Mouse (Mus musculus): Measurements from ENCODE around the gene Ube2g2.

The Ube2g2 gene

DNA sequence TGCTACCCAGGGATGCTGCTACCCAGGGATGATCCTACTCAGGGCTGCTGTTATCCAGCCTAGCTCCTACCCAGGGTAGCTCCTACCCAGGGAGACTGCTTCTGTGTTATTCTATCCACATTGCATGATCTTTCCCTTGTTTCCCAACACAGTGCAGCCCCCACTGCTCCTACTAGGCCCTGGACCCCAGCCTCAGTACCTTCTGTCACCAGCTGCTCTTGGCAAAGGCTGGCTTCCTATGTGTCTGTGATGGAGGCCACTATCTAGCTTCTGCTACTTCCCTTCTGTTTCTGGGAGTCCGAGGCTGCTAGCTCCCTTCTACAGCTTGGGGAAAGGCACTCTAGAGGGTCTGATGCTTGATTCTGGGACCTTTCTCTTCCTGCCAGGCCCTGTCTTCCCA is 25.4 kb downstream of the Ube2g2 start:
- DNase-seq: no peak

DNA sequence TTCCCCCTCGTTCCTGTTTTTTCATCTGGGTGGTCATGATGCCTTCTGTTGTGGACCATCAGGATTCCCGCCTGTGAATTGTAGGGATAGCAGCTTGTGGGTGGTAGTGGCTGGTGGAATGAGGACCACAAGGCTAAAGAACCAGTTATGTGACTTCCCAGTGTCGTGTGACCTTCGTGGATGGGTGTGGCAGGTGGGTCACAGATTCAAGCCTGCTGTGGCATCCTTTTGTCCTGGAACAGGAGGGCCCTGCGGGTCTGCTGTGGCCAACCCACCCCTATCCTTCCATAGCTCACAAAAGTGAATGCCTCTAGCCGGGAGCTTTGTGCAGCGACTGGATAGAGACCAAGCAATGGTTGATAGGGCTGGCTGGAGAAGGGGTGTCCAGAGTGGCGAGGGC is 25.8 kb downstream of the Ube2g2 start:
- DNase-seq: no peak

- DNase-seq: no peak
Observed at GRCm38 (mm10) chr10:77652046-77652445, 30.0 kb downstream of the Ube2g2 start.

DNA sequence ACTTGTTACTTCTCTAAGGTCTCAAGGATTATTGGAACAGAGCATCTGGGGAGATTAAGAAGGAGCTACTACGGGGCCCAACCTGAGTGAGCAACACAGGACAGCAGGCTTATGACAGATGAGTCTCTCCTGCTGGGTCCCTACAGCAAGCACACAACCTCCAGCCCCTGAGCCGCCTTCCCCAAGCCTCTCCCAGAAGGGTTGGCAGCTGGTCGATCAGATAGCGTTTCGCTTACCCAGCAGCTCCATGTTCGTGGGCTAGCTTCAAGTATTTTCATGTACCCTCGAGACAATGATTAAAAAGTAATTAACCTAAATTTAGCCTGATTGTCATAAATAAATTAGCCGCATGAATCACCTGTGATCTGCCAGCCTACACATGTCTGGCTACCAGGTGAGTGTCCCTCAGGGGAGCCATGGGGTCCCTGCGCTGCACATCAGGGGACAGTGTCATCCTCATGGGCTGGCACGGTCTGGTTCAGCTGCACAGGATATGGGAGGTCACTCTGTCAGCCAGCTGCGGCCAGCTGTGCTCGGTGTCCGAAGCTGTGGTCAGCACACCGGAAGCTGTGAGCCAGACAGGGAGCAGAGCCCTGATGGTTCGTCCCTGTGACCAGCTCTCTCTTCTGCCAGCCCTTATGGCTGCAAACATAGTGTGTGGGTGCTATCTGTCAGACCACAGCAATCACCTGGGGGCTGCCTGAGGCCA is 36.4 kb downstream of the Ube2g2 start:
- peak; percentile 97 for DNase-seq

DNA sequence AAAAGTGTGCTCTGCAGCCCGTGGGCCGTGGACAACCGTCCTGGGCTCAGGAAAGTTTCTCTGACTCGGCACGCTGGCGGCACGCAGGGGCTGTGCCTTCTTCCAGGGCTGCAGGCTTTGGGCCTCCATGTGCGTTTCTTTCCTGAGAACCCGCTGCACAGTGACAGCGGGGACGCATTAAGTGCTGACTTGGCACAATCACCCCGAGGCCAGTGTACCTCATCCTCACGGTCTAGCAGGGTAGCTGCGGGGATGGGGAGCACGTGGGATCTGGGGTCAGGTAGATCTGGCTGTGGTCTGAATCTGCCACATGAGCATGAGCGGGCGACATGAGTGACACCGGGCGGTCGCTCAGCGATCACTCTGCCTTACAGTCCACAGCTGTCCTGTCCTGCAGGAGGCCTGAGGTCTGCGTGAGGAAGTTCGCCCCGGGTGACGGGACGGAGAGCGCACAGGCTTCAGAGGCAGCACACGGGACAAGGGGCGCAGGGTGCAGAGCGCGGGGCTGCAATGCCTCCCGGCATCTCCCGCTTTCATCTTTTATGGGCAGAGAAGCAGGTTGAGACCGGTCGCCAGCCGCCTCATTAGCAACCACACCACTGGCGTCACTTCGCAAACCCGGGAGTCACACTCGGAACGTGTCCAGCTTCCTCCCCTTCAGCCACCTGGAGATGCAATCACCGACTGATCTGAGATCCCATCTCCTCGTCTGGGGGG is 42.0 kb downstream of the Ube2g2 start:
- no peak for DNase-seq

DNA sequence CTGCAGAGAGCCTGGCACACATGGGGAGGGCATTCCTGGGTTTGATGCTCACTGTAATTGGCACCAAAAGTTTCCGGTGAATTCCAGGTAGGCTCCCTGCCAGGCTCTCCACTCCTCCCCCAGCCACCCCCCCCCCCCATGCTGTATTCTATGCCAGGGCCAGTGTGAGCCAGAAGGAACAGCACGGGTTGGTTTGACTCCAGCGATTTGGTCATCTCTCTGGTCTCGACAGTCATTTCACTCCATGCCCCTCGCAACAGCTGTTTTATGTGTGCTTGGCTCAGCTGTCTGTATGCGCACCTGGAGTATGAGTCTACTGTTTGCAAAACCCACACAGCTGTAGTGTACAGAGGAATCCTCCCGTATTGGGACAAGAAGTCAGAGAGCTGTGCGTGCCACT is 44.3 kb downstream of the Ube2g2 start:
- no peak for DNase-seq

DNA sequence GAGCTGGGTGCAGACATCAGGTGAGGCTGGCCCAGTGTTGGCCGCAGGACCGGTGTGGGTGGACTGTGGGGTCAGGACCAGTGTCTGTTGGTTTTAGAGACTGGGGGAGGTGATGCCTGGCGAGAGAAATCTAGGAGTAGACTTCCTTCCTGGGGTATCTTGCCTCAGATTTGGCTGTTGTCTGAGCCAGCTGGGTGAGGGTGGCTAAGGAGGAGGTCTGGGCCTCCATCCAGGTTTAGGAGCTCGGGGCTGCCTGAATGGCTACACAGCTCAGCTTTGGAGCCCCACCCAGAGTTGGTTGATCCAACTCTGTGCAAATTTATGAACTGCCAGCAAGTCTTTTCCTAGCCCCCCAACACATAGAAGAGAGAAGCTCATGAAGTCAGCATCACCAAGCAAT is 45.3 kb downstream of the Ube2g2 start:
- no peak for DNase-seq

DNA sequence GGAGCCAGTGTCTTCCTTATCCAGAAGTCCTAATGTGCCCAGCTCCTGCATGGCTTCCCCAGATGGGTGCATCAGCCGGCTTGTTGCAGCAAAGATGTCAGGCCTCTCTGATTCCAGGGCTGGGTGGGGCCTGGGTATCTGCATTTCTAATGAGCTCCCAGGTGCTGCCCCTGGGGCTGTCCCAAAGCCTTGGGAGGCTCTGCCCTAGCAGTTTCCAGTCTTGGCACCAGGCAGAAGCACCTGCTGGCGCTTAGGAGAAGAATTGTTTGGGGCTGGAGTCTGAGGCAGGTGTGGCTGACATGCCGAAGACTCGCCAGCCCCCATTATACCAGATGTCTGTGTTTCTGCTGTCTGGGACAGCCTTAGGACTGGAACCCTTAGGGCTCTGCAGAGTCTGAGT is 48.6 kb downstream of the Ube2g2 start:
- DNase-seq: no peak

GRCm38 (mm10) chr10:77671519-77671918 is 49.4 kb downstream of the Ube2g2 start:
- DNase-seq: no peak

DNA sequence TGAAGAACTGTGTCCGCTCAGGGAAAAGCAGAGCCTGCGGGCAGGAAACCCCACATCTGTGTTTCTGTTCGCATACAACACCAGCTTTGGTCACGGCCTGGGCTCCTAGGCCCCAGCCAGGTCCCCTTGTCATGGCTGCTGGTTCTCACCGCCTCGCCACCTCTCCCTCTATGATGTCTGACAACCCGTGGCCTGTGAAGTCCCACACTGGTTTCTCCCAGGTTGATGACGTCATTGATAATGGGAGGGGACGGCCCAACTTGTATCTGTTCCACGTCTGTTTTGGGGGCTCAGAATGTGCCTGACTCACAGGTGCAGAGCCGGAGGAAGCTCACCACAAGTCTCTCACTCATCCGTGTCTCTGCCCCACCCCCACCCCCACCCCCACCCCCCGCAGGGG is 51.7 kb downstream of the Ube2g2 start:
- no peak for DNase-seq

DNA sequence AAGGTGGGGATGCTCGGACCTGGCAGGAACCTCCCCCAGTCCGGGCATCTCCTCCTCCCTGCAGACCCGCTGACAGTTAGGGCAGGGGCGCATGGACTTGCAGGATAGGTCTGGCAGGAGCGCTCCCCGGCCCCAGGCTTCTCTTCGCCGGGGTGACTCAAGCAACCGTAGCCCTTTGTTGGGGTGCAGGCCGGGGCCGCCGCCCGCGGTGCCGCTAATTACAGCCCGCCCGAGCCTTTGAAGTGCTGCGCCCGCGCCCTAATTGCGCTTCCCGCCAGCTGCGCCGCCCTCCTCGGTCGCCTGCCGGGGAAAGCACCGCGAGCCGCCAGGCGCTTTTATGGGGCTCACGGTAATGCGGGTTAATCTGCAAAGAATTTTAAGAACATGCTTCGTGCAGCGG is 55.5 kb downstream of the Ube2g2 start:
- DNase-seq: no peak

DNA sequence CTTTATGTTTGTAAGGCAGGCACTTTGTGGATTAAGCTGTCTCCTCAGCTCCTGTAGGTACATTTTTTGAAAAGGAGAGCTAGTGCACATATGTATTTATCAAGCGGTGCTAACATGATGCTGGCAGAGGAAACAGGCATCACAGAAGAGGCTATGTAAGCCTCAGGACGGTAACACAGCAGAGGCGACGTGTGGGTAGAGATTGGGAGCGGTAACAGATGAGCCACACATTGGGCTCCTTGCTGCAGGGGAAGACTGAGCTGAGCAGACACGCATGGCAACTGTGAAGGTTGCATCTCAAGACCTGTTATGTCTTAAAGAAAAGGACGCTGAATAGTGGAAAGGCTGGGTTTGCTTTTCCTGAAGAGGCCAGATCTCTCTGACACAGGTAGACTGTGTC is 60.9 kb downstream of the Ube2g2 start:
- no peak for DNase-seq

GRCm38 (mm10) chr10:77684181-77684580 is 62.1 kb downstream of the Ube2g2 start:
- no peak for DNase-seq

GRCm38 (mm10) chr10:77685895-77686664 is 64.0 kb downstream of the Ube2g2 start, which contains the start of gene Tspear:
TSS of gene Tspear (plus strand) at chr10:77686569.
- DNase-seq: no peak

DNA sequence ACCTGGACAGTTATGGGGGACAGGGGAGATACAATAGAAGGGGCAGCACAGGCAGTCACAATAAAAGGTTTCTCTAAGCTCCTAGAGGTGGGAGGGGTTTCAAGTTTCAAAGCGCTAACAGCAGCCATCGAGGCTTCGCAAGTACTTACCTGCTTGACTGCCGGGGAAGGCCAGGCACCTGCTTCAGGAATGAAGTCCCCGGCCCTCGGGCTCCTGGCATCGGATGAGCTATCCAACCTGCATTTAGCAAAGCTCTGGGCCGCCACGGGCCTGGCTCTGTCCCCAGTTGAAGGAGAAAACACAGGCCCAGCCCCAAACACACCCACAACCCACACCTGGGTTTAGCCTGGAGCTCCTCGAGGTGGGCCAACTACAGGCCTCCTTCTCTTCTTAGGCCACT is 64.9 kb downstream of the Ube2g2 start:
- DNase-seq: no peak

DNA sequence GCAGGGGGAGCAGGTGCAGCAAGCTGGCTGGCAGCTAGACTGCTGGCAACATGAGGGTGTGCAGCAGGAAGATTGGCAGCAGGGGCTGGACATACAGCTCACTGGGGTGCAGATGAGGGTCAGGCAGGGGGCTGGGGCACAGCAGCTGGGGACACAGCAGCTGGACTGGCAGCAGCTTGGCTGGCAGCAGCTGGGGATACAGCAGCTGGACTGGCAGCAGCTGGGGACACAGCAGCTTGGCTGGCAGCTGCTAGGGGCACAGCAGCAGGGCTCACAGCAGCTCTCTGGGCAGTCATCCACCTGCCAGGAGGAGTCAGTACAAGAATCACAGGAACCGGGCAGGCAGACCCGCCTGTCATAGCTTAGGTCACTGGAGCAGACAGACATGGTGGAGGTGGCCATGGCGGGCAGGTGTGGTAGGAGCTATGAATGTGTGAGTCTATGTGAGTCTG is 68.3 kb downstream of the Ube2g2 start, which contains the start of gene Gm19402:
TSS of gene Gm19402 (minus strand) at position 402 of the 452 bp plus-strand sequence.
- DNase-seq: peak; percentile 52
